Mouse (Mus musculus) urinary bladder, adult 2 months (tissue): ENCODE results near the gene Snrpd3. TPM values are rescaled to one million over a fixed set of nuclear protein-coding genes. Genes with fewer than 3 reads are reported as not detected.
"Not testable (repeated sequence)": the region's sequence is repeated elsewhere in the genome, so short reads cannot be mapped to it uniquely, and the experiment has no call there.

Source experiments
- DNase-seq: peaks from one replicate; pipeline ENCODE4 v3.0.0; 2022; ENCODE audit warnings: low spot score
- polyA plus RNA-seq: library from polyadenylated mRNA; depleted of rRNA; stranded (reverse); fragments of >200 nt; gene quantifications from 2 replicates; pipeline ENCODE4 v1.2.3, GENCODE M21; 2012

The Snrpd3 gene
- polyA plus RNA-seq, 1 experiment, result 52.9 TPM

GRCm38 (mm10) chr10:75535423-75535822, 18.1 kb downstream of the Snrpd3 start:
- no peak for DNase-seq

- DNase-seq, result no peak
These were observed 18.8 kb downstream of the Snrpd3 start for GRCm38 (mm10) chr10:75536123-75536522.

- DNase-seq, result no peak
These were observed 30.6 kb downstream of the Snrpd3 start for GRCm38 (mm10) chr10:75547901-75548300.

GRCm38 (mm10) chr10:75548486-75548885, 31.1 kb downstream of the Snrpd3 start:
- no peak for DNase-seq

- DNase-seq, result no peak
These were observed 32.5 kb downstream of the Snrpd3 start for GRCm38 (mm10) chr10:75549886-75550285.

- DNase-seq, result no peak
These were observed 33.8 kb downstream of the Snrpd3 start for GRCm38 (mm10) chr10:75551175-75551574.

- DNase-seq, result no peak
These were observed 34.8 kb downstream of the Snrpd3 start for GRCm38 (mm10) chr10:75552106-75552505.

GRCm38 (mm10) chr10:75552701-75553450, 35.5 kb downstream of the Snrpd3 start:
- no peak for DNase-seq

GRCm38 (mm10) chr10:75554090-75554489, 36.7 kb downstream of the Snrpd3 start:
- no peak for DNase-seq

GRCm38 (mm10) chr10:75555557-75555956, 38.2 kb downstream of the Snrpd3 start:
- no peak for DNase-seq

- DNase-seq, result no peak
These were observed 38.7 kb downstream of the Snrpd3 start for GRCm38 (mm10) chr10:75556026-75556425.

- no peak for DNase-seq
These were observed 41.2 kb downstream of the Snrpd3 start for GRCm38 (mm10) chr10:75558515-75558914.

- no peak for DNase-seq
These were observed 41.8 kb downstream of the Snrpd3 start for GRCm38 (mm10) chr10:75559041-75559675.

- DNase-seq, result no peak
These were observed 42.6 kb downstream of the Snrpd3 start, which contains the start of gene Lrrc75b for GRCm38 (mm10) chr10:75559676-75560548. TSS of gene Lrrc75b (minus strand) at chr10:75560330.

GRCm38 (mm10) chr10:75560549-75560899, 43.2 kb downstream of the Snrpd3 start:
- DNase-seq, result no peak

GRCm38 (mm10) chr10:75561071-75561654, 43.8 kb downstream of the Snrpd3 start, which contains the start of gene Ggt1:
TSS of gene Ggt1 (plus strand) at chr10:75561604.
- no peak for DNase-seq

- DNase-seq, result no peak
These were observed 45.2 kb downstream of the Snrpd3 start for GRCm38 (mm10) chr10:75562596-75562995.

GRCm38 (mm10) chr10:75564687-75565265, 47.4 kb downstream of the Snrpd3 start:
- DNase-seq, result no peak

GRCm38 (mm10) chr10:75565436-75565835, 48.1 kb downstream of the Snrpd3 start:
- no peak for DNase-seq

- DNase-seq, result no peak
These were observed 48.6 kb downstream of the Snrpd3 start for GRCm38 (mm10) chr10:75565906-75566305.

GRCm38 (mm10) chr10:75566321-75566720, 49.0 kb downstream of the Snrpd3 start:
- no peak for DNase-seq

GRCm38 (mm10) chr10:75566765-75567164, 49.4 kb downstream of the Snrpd3 start:
- DNase-seq, result not testable (repeated sequence)
